Mouse (Mus musculus) olfactory bulb, adult 2 months (tissue): ENCODE measurements around the gene Msrb2. TPM values are rescaled to one million over a fixed set of nuclear protein-coding genes. Genes with fewer than 3 reads are reported as not detected.

Experiments
- H3K27ac ChIP-seq: fragments of 200-500 bp; 2 replicates; pipeline ENCODE4 v1.5.1; 2012; ENCODE audit warnings: low read depth, low read length; ENCODE audit not compliant: insufficient read depth
- H3K4me1 ChIP-seq: fragments of 200-500 bp; 2 replicates; pipeline ENCODE4 v1.6.1; 2012; ENCODE audit warnings: low read length; ENCODE audit not compliant: control insufficient read depth, insufficient read depth
- H3K4me3 ChIP-seq: fragments of 200-500 bp; 2 replicates; pipeline ENCODE4 v1.5.1; 2012; ENCODE audit warnings: mild to moderate bottlenecking, low read depth, low read length, moderate library complexity; ENCODE audit not compliant: insufficient read depth
- CTCF ChIP-seq: fragments of 200-500 bp; IDR thresholded peaks from 2 replicates; pipeline ENCODE4 v1.5.1; 2012; ENCODE audit warnings: low read depth, mild to moderate bottlenecking, low read length, moderate library complexity; ENCODE audit not compliant: insufficient read depth
- POLR2A ChIP-seq: fragments of 200-500 bp; IDR thresholded peaks from 2 replicates; pipeline ENCODE4 v1.6.1; 2012; ENCODE audit warnings: mild to moderate bottlenecking, low read depth, low read length, moderate library complexity; ENCODE audit not compliant: insufficient read depth
- WGBS: fragments of 180-500 bp; shearing (Covaris S2); methylation state at CpG from one replicate; pipeline ENCODE4 v1.1.7; 2018; 5-methylcytosine and 5-hydroxymethylcytosine counted together
- polyA plus RNA-seq: library from polyadenylated mRNA; stranded (reverse); fragments of >200 nt; gene quantifications from 2 replicates; pipeline ENCODE4 v1.2.4, GENCODE M21; 2012; ENCODE audit warnings: low replicate concordance; ENCODE audit not compliant: missing spikeins, insufficient read depth, insufficient read length

Gene Msrb2
- polyA plus RNA-seq, 1 experiment: not detected

DNA sequence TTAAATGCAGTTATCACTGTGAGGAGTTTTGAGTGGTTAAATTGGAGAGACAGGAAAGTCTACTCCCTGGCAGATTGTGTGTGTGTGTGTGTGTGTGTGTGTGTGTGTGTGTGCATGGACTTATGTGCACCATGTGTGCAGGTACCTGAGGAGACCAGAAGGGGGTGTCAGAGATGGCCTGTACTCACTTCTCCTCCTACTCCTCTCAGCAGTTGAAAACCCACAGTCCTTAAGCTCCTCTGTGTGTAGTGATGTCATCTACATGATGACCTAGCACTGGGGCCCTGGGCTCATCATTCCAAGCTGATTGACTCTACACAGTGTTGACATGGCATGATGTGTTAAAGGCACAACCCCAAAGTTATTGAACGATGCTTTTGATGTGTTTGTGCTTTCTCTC lies 11.0 kb downstream of the Msrb2 start:
- H3K4me3 ChIP-seq: no peak overlapping the region
- WGBS: 95% methylated on average over 1 of the region's 1 CpGs
- peaks cover 6% of the 10 kb centered on the region; the same call in 1 of the 2 replicates for H3K4me1 ChIP-seq
- H3K27ac ChIP-seq: no peak overlapping the region
- TF ChIP-seq POLR2A: no peak
- TF ChIP-seq CTCF: no peak

DNA sequence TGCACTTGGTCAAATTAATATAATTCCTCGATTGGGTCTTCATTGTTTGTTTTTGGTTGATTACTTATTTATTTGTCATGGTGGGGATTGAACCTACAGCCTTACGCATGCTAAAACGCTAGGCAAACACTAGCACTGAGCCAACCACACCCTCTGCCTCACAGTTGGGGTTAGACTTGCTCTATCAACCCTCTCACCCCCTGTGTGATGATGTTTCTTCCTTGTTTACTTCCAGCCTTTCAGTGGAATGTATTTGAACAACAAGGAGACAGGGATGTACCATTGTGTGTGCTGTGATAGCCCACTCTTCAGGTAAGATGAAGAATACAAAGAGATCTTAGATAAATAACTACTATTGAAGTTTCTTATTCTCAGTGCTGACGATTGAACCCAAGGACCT lies 11.8 kb downstream of the Msrb2 start:
- H3K4me1 ChIP-seq: peaks cover 6% of the 10 kb centered on the region; the same call in 1 of the 2 replicates
- H3K27ac ChIP-seq: no peak overlapping the region
- TF ChIP-seq CTCF (no peak), POLR2A (no peak)
- WGBS: 70% methylated on average over 4 of the region's 4 CpGs
- no peak overlapping the region for H3K4me3 ChIP-seq

GRCm38 (mm10) chr2:19385772-19386171 lies 14.5 kb downstream of the Msrb2 start:
- H3K27ac ChIP-seq: no peak overlapping the region
- no peaks in the 10 kb centered on the region for H3K4me1 ChIP-seq
- 93% methylated on average over 5 of the region's 5 CpGs for WGBS
- TF ChIP-seq POLR2A (no peak), CTCF (no peak)
- H3K4me3 ChIP-seq: no peak overlapping the region

DNA sequence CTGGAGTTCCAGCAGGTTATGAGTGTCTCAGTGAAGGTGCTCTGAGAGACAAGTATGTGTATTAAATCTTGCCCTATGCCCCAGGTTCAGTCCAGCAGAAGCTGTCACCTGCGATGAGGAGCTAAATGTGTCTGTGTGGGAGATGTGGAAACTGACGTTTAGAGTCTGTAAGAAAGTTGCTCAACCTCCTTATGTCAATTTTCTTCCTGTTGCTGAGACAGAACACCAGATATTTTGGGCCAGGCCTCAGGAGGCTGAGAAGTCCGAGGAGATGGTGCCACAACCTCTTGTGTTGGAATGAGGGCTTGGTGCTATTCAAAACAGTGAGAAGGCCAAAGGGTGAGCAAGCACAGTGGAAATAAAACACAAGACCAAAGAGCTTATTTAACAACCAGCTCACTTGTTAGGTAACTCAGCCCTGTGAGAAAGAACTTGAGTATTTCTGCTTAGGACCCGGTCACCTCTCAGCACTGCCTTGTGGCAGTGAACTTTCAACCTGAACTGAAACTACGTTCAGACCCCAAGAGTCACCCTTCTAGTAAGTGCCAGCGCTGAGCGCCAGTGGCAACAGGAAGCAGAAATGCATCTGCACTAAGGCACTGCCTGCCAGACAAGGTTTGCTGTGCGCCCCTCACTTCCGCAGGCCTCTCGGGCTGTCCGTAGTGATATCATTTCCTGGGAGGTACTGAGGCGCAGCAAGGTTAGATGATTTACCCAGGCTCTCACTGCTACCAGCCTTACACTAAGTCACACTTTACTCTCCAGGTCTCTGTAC lies 17.3 kb downstream of the Msrb2 start:
- no peak overlapping the region for H3K27ac ChIP-seq
- no peak overlapping the region for H3K4me3 ChIP-seq
- TF ChIP-seq POLR2A (no peak), CTCF (no peak)
- no peaks in the 10 kb centered on the region for H3K4me1 ChIP-seq
- WGBS: 88% methylated on average over 12 of the region's 12 CpGs

DNA sequence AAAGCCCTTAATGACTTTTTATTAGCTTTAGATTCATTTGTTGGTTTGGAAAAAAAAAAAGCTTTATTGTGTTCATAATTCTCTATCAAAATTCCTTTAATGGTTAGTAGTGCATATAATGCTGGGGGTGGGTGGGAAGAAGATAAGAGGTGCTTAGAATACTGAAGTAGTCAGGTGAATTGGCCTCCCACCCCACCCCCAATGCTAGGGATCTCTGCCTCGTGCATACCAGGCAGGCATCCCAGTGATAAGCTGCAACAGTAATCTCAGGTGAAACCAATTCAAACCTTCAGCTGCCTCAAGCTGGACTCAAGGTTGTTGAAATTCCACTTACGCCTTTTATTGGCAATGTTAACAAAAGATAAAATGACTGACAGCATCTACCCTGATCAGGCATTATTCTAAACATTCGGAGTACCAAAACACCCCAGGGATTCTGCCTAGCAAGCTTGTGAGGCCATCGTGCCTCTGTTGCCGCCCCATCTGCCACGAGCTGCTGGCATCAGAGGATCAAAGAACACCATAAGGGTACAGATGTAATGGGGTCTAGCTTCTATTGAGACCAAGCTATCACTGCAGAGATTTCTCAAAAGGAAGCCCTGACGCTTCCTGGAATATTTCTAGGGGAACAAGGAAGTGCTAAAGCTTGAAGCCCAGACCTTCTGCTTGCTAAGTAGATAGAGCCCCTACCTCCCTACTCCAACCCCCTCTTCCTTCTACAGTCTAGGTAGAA lies 19.3 kb downstream of the Msrb2 start:
- TF ChIP-seq CTCF (no peak), POLR2A (no peak)
- no peaks in the 10 kb centered on the region for H3K4me1 ChIP-seq
- WGBS: 76% methylated on average over 7 of the region's 7 CpGs

GRCm38 (mm10) chr2:19391649-19392048 lies 20.4 kb downstream of the Msrb2 start:
- H3K4me3 ChIP-seq: no peak overlapping the region
- no peaks in the 10 kb centered on the region for H3K4me1 ChIP-seq
- no peak overlapping the region for H3K27ac ChIP-seq
- 96% methylated on average over 3 of the region's 3 CpGs for WGBS
- TF ChIP-seq CTCF (no peak), POLR2A (no peak)

More for the DNA sequence above, 19.3 kb downstream of the Msrb2 start:
- Histone ChIP-seq H3K4me3 (no peak overlapping the region), H3K27ac (no peak overlapping the region)

DNA sequence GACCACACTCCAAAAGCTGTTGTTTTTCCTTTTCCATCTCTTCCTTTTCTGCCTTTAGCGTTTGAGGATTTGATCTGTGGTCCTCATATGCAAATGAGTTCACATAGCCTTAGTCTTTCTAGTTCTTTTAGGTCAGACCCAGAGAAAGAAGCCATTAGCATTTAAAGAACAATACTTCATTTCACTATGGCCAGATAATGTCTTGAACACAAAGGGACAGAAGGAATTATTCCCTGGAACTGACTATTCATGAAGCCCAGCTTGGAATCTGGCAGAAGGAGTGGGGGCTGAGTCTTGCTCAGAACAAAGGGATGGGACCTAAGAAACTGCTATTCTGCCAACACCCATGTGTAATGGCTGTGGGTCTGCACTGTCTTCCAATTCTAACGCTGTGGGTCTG lies 21.6 kb downstream of the Msrb2 start:
- no peak overlapping the region for H3K27ac ChIP-seq
- WGBS: 34% methylated on average over 2 of the region's 2 CpGs

GRCm38 (mm10) chr2:19405409-19405808 lies 34.2 kb downstream of the Msrb2 start:
- 65% methylated on average over 5 of the region's 5 CpGs for WGBS
- TF ChIP-seq POLR2A: no peak
- no peak for TF ChIP-seq CTCF
- no peaks in the 10 kb centered on the region for H3K4me1 ChIP-seq
- H3K27ac ChIP-seq: no peak overlapping the region
- H3K4me3 ChIP-seq: no peak overlapping the region

More for the DNA sequence above, 21.6 kb downstream of the Msrb2 start:
- H3K4me3 ChIP-seq: no peak overlapping the region
- TF ChIP-seq CTCF: no peak
- no peak for TF ChIP-seq POLR2A
- no peaks in the 10 kb centered on the region for H3K4me1 ChIP-seq

GRCm38 (mm10) chr2:19406531-19406930 lies 35.3 kb downstream of the Msrb2 start:
- Histone ChIP-seq H3K27ac (no peak overlapping the region), H3K4me1 (no peaks in the 10 kb centered on the region), H3K4me3 (no peak overlapping the region)
- WGBS: 81% methylated on average over 3 of the region's 3 CpGs
- TF ChIP-seq POLR2A (no peak), CTCF (no peak)
